16 mouse cellular contexts compared by ENCODE assay signal in genomic region chr15:24527379-24527778, GRCm38 (mm10).
DNase-seq lines count a peak whose midpoint lies in the region; ATAC-seq and TF ChIP-seq lines count a peak whose summit lies in the region.
"Had no signal": no experiment of that assay in that cellular context is flagged by ENCODE, and none has a peak within 500 bp of the region (broad histone marks: within the 10 kb centered on the region; RNA-seq: fewer than 3 reads in every experiment).

No protein-coding gene starts in this region.

- no peaks in the 10 kb centered on the region for H3K27me3 ChIP-seq in lung, embryonic 14.5 days (ENCODE audit: insufficient read depth, low read length)
- H3K27me3 ChIP-seq in stomach, postnatal 0 days (ENCODE audit: control insufficient read depth, insufficient read depth, low read length): no peaks in the 10 kb centered on the region
- H3K27me3 ChIP-seq: embryonic facial prominence, embryonic 12.5 days; liver, embryonic 13.5 days; neural tube, embryonic 13.5 days had no signal

- no peaks in the 10 kb centered on the region for H3K4me1 ChIP-seq in lung, embryonic 14.5 days (ENCODE audit: insufficient read depth)
- no peaks in the 10 kb centered on the region for H3K4me1 ChIP-seq in stomach, postnatal 0 days (replicated peaks; ENCODE audit: control insufficient read depth, insufficient read depth)
- H3K4me1 ChIP-seq: embryonic facial prominence, embryonic 12.5 days; liver, embryonic 13.5 days; neural tube, embryonic 13.5 days had no signal

- intact Hi-C loops in heart, postnatal 10 days (cut with DNase I): no loop called here

- peak; percentile 5 for DNase-seq in embryo, embryonic 10 days (ENCODE audit: low spot score)
- no peak for DNase-seq in embryo, embryonic 9.5 days (ENCODE audit: extremely low spot score)
- peak; percentile 6 for DNase-seq in lung, embryonic 14.5 days
- no peak for DNase-seq in lung, postnatal 36 days
- DNase-seq in R1 (ENCODE audit: low read depth, low spot score): peak; percentile 24
- no peak for DNase-seq in stomach, postnatal 0 days (ENCODE audit: low spot score)
- no peak for DNase-seq in B cell, adult 2 months
- DNase-seq in heart, postnatal 10 days: no peak
- DNase-seq: adrenal gland, postnatal 14 days; heart, adult 11 months; liver, embryonic 13.5 days had no signal

- no peak for ATAC-seq in lung, embryonic 14.5 days (ENCODE audit: insufficient read depth)
- ATAC-seq in stomach, postnatal 0 days (ENCODE audit: low FRiP score, low TSS enrichment): no peak
- ATAC-seq: CD4-positive, CD25-positive, alpha-beta regulatory T cell, adult 4 months; hindbrain, embryonic 16.5 days; midbrain, embryonic 16.5 days had no signal

- H3K9ac ChIP-seq in lung, embryonic 14.5 days: no peak overlapping the region
- no peak overlapping the region for H3K9ac ChIP-seq in stomach, postnatal 0 days (ENCODE audit: low read length)
- H3K9ac ChIP-seq: embryonic facial prominence, embryonic 12.5 days; liver, embryonic 13.5 days; neural tube, embryonic 13.5 days had no signal

- 77% methylated on average over 5 of the region's 5 CpGs for WGBS in lung, embryonic 14.5 days
- 66% methylated on average over 5 of the region's 5 CpGs for WGBS in stomach, postnatal 0 days

- H3K27ac ChIP-seq in lung, embryonic 14.5 days (ENCODE audit: low read depth): no peak overlapping the region
- no peak overlapping the region for H3K27ac ChIP-seq in stomach, postnatal 0 days (replicated peaks)
- H3K27ac ChIP-seq: embryonic facial prominence, embryonic 12.5 days; liver, embryonic 13.5 days; neural tube, embryonic 13.5 days had no signal

- peaks cover 2% of the 10 kb centered on the region; the same call in 1 of the 2 replicates for H3K9me3 ChIP-seq in lung, embryonic 14.5 days (ENCODE audit: low read depth, low read length)
- H3K9me3 ChIP-seq in stomach, postnatal 0 days (ENCODE audit: control insufficient read depth, low read length): no peaks in the 10 kb centered on the region
- H3K9me3 ChIP-seq: embryonic facial prominence, embryonic 12.5 days; liver, embryonic 13.5 days; neural tube, embryonic 13.5 days had no signal

- TF ChIP-seq EP300 in stomach, postnatal 0 days (optimal IDR thresholded peaks at IDR 0.05): no peak

- no peaks in the 10 kb centered on the region for H3K36me3 ChIP-seq in lung, embryonic 14.5 days (ENCODE audit: insufficient read depth)
- no peaks in the 10 kb centered on the region for H3K36me3 ChIP-seq in stomach, postnatal 0 days (ENCODE audit: control insufficient read depth, insufficient read depth, low read length)
- H3K36me3 ChIP-seq: embryonic facial prominence, embryonic 12.5 days; liver, embryonic 13.5 days; neural tube, embryonic 13.5 days had no signal

- H3K4me2 ChIP-seq in lung, embryonic 14.5 days: no peak overlapping the region
- no peak overlapping the region for H3K4me2 ChIP-seq in stomach, postnatal 0 days (replicated peaks; ENCODE audit: low read depth)
- H3K4me2 ChIP-seq: embryonic facial prominence, embryonic 12.5 days; liver, embryonic 13.5 days; neural tube, embryonic 13.5 days had no signal

- H3K4me3 ChIP-seq in lung, embryonic 14.5 days (ENCODE audit: low read depth, low read length): no peak overlapping the region
- H3K4me3 ChIP-seq in stomach, postnatal 0 days (ENCODE audit: low read depth, low read length): no peak overlapping the region
- H3K4me3 ChIP-seq: embryonic facial prominence, embryonic 12.5 days; liver, embryonic 13.5 days; neural tube, embryonic 13.5 days had no signal

- TF ChIP-seq CTCF in lung, embryonic 14.5 days (IDR thresholded peaks at IDR 0.05; ENCODE audit: low read depth): 0 out of 2 replicates have a peak, but pooled peaks have one; percentile 8
- TF ChIP-seq CTCF in stomach, postnatal 0 days (IDR thresholded peaks at IDR 0.05; ENCODE audit: low read depth): peak; percentile 20

Comparison
In these comparisons a context has a peak if more than half of its experiments do, and no peak if none do; other contexts are left out.
1. DNase-seq: peak in embryo, embryonic 10 days (single experiment), lung, embryonic 14.5 days (single experiment) and R1 (single experiment); none in embryo, embryonic 9.5 days (single experiment), lung, postnatal 36 days (single experiment), stomach, postnatal 0 days (single experiment), B cell, adult 2 months (0 of 2) and heart, postnatal 10 days (0 of 2).